Mouse (Mus musculus): ENCODE data around the gene Cenpw. TPM values are rescaled to one million over a fixed set of nuclear protein-coding genes. Genes with fewer than 3 reads are reported as not detected.
A peak's percentile ranks its signal among the peaks of the same experiment; 100 is the strongest.

The Cenpw gene
- 25.7 and 27.5 TPM in 2 replicates for polyA plus RNA-seq (2011; ENCODE audit: insufficient read depth, insufficient read length, low read depth, missing spikeins)

DNA sequence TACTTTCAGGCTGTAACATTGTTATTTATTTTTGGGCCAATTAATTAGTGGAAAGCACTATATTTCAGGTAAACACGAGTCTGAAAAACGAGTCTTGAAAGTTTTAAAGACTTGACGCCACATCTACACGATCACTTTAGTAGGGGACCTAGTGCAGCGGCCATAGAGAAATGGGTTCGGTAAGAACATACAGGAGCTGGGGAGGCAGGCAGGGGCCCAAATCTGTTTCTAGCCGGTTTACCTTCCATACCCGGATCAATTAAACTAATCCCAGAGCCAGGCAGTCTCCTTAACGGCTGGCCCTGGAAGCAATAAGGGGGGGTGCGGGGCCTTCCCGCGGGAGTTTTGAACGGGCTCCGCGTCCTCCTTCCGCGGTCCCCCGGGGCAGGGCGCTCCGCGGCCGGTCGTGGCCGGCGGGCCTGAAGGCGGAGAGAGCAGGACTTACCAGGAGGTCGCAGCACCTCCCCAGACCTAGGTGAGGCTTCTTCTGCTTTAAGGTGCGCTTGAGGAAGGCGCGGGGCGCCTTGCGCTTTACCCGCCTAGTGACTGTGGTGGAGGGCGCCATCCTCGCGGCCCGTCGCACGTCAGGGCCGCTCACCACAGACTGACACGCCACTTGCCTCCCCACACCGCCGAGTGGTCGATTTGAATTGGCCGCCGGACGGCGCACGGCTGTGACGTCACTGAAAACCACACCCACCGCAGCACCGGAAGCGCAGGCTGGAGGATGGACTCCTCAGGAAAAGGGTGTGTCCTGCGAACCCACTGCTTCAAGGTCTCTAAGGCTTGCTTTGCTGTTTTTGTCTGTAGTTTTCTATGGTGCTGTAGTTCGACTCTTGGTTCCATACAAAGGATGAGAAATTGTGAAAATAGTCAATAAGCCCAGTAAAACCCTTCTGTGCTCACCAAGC lies at the start of gene Cenpw:
Cenpw (minus strand) TSS at position 645 of the 911 bp plus-strand sequence.
- Histone ChIP-seq H3K9me3 (replicated peaks; ENCODE audit: control insufficient read depth, insufficient read depth, low read length, poor library complexity, severe bottlenecking) (no peaks in the 10 kb centered on the region), H3K27me3 (ENCODE audit: control insufficient read depth, insufficient read depth, low read length, poor library complexity, severe bottlenecking) (no peaks in the 10 kb centered on the region), H3K27ac (ENCODE audit: insufficient read depth, low read length) (no peak within 1 kb of the TSS), H3K9ac (ENCODE audit: low read depth, poor library complexity, severe bottlenecking) (peak within 1 kb of the TSS; percentile 88), H3K4me3 (ENCODE audit: low read depth, low read length) (peak within 1 kb of the TSS; percentile 80), H3K36me3 (ENCODE audit: control insufficient read depth, insufficient read depth, low read length, poor library complexity, severe bottlenecking) (peaks cover 3% of the 10 kb centered on the region; the same call in 1 of the 2 replicates), H3K4me1 (ENCODE audit: control insufficient read depth, insufficient read depth, low read length) (no peaks in the 10 kb centered on the region)
- TF ChIP-seq CTCF (IDR thresholded peaks at IDR 0.05; ENCODE audit: low read depth, low read length) (no peak), POLR2A (IDR thresholded peaks at IDR 0.05; ENCODE audit: insufficient read depth, low read length) (no peak), EP300 (IDR thresholded peaks at IDR 0.05; ENCODE audit: insufficient read depth, low read depth, low read length) (peak; percentile 55; the same call in 1 of the 2 replicates)

DNA sequence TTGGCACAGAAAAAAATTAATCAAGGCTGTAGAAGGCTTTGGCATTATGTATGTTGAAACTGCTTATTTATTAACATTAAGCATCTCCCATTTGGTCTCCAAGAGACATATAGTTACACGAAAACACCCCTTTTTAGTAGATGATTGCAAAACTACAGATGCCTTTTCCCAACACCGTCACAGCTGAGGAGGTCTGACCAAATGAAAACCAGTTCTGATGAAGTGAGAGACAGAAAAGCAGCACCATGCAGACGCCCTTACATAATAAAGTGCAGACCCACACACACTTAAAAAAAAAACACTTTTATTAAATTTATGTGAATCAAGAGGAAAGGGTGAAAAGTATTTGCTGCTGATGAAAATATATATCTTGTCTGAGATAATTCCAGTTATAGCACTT lies 49.3 kb upstream of the Cenpw start:
- Histone ChIP-seq H3K36me3 (ENCODE audit: control insufficient read depth, insufficient read depth, low read length, poor library complexity, severe bottlenecking) (no peaks in the 10 kb centered on the region), H3K27ac (ENCODE audit: insufficient read depth, low read length) (no peak overlapping the region), H3K9me3 (replicated peaks; ENCODE audit: control insufficient read depth, insufficient read depth, low read length, poor library complexity, severe bottlenecking) (no peaks in the 10 kb centered on the region), H3K9ac (ENCODE audit: low read depth, poor library complexity, severe bottlenecking) (no peak overlapping the region), H3K4me3 (ENCODE audit: low read depth, low read length) (no peak overlapping the region), H3K4me1 (ENCODE audit: control insufficient read depth, insufficient read depth, low read length) (no peaks in the 10 kb centered on the region), H3K27me3 (ENCODE audit: control insufficient read depth, insufficient read depth, low read length, poor library complexity, severe bottlenecking) (no peaks in the 10 kb centered on the region)
- TF ChIP-seq EP300 (IDR thresholded peaks at IDR 0.05; ENCODE audit: insufficient read depth, low read depth, low read length) (no peak), CTCF (IDR thresholded peaks at IDR 0.05; ENCODE audit: low read depth, low read length) (no peak)

DNA sequence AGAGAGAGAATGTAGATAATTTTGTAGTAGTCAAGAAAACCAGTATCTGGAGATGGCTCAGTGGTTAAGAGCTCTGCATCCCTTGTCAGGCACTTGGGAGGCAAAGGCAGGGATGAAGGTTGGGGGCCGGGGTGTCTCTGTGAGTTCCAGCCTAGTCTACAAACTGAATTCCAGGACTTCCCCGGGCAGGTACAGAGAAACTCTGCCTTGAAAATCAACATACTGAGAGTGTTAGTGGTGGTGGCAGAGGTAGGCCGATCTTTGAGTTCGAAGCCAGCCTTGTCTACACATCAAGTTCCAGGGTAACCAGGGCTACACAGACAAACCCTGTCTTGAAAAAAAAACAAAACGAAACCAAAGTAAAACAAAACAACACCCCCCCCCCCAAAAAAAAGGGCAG lies 859 bp downstream of the Cenpw start:
- Histone ChIP-seq H3K36me3 (ENCODE audit: control insufficient read depth, insufficient read depth, low read length, poor library complexity, severe bottlenecking) (peaks cover 3% of the 10 kb centered on the region; the same call in 1 of the 2 replicates), H3K4me1 (ENCODE audit: control insufficient read depth, insufficient read depth, low read length) (no peaks in the 10 kb centered on the region), H3K27me3 (ENCODE audit: control insufficient read depth, insufficient read depth, low read length, poor library complexity, severe bottlenecking) (no peaks in the 10 kb centered on the region), H3K9ac (ENCODE audit: low read depth, poor library complexity, severe bottlenecking) (peak overlapping the region; percentile 88), H3K9me3 (replicated peaks; ENCODE audit: control insufficient read depth, insufficient read depth, low read length, poor library complexity, severe bottlenecking) (no peaks in the 10 kb centered on the region), H3K27ac (ENCODE audit: insufficient read depth, low read length) (no peak overlapping the region), H3K4me3 (ENCODE audit: low read depth, low read length) (peak overlapping the region; percentile 80)
- TF ChIP-seq EP300 (IDR thresholded peaks at IDR 0.05; ENCODE audit: insufficient read depth, low read depth, low read length) (no peak), CTCF (IDR thresholded peaks at IDR 0.05; ENCODE audit: low read depth, low read length) (no peak), POLR2A (IDR thresholded peaks at IDR 0.05; ENCODE audit: insufficient read depth, low read length) (no peak)

DNA sequence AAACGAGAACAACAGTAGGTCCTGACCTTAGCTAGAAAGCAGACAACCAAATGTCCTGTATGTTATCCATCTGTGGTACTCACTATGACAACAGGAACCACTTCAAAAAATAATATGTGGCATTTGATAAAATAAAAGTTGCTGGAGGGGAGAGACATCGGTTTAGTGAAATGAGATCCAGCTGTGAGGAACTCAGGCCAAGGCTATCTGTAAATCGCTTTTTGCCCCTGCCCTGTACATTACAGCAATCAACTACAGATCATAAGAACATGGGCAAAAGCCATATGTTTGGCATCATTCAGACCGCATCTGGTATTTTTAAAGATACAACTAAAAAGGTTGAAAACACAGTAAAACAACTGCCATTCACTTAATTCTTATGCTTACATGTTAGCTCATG lies 32.7 kb downstream of the Cenpw start:
- Histone ChIP-seq H3K36me3 (ENCODE audit: control insufficient read depth, insufficient read depth, low read length, poor library complexity, severe bottlenecking) (no peaks in the 10 kb centered on the region), H3K27ac (ENCODE audit: insufficient read depth, low read length) (no peak overlapping the region), H3K4me1 (ENCODE audit: control insufficient read depth, insufficient read depth, low read length) (no peaks in the 10 kb centered on the region), H3K9me3 (replicated peaks; ENCODE audit: control insufficient read depth, insufficient read depth, low read length, poor library complexity, severe bottlenecking) (no peaks in the 10 kb centered on the region), H3K4me3 (ENCODE audit: low read depth, low read length) (no peak overlapping the region), H3K27me3 (ENCODE audit: control insufficient read depth, insufficient read depth, low read length, poor library complexity, severe bottlenecking) (no peaks in the 10 kb centered on the region), H3K9ac (ENCODE audit: low read depth, poor library complexity, severe bottlenecking) (no peak overlapping the region)
- TF ChIP-seq CTCF (IDR thresholded peaks at IDR 0.05; ENCODE audit: low read depth, low read length): no peak
- TF ChIP-seq POLR2A (IDR thresholded peaks at IDR 0.05; ENCODE audit: insufficient read depth, low read length): no peak

All from ES-Bruce4 (cell line).